Mouse (Mus musculus): ENCODE measurements at regions not wholly inside any gene's neighbourhood (a gene's known extent, or its start where the extent isn't known, plus 50 kb on each side); places are given as distances from the start of the nearest gene placed in this dataset.
A peak's percentile ranks its signal among the peaks of the same experiment; 100 is the strongest.

GRCm38 (mm10) chr15:95714408-95714807, 58.6 kb upstream of the Dbx2 start:
- 0 out of 2 replicates have a peak, but pooled peaks have one; percentile 23 for ATAC-seq (replicated peaks; ENCODE audit: poor library complexity)

- no peak for ATAC-seq (replicated peaks; ENCODE audit: poor library complexity)
Measured at GRCm38 (mm10) chr15:95715941-95716340, 60.2 kb upstream of the Dbx2 start.

- peak; percentile 60 for ATAC-seq (replicated peaks; ENCODE audit: poor library complexity)
Measured at GRCm38 (mm10) chr15:95723699-95724098, 66.9 kb upstream of the Ano6 start.

- peak; percentile 97 for ATAC-seq (replicated peaks; ENCODE audit: poor library complexity)
Measured at GRCm38 (mm10) chr15:95725866-95726265, 64.8 kb upstream of the Ano6 start.

- no peak for ATAC-seq (replicated peaks; ENCODE audit: poor library complexity)
Measured at GRCm38 (mm10) chr15:95726516-95726915, 64.1 kb upstream of the Ano6 start.

- no peak for ATAC-seq (replicated peaks; ENCODE audit: poor library complexity)
Measured at GRCm38 (mm10) chr15:95735746-95736145, 54.9 kb upstream of the Ano6 start.

Measured in megakaryocyte progenitor cell, adult 5-6 weeks (primary cell).